Mouse (Mus musculus) adrenal gland, adult (tissue): Measurements from ENCODE around the gene Ralgapa1.
"Not testable (repeated sequence)": the region's sequence is repeated elsewhere in the genome, so short reads cannot be mapped to it uniquely, and the experiment has no call there.

ENCODE experiments used
- DNase-seq, 2 experiments: peaks; one replicate each; pipeline ENCODE4 v3.0.0; 2022 to 2023; ENCODE audit warnings: low spot score in 1 of 2; ENCODE audit not compliant: inconsistent age in 2 of 2

Ralgapa1 gene

GRCm38 (mm10) chr12:55801131-55801530 is 19.8 kb downstream of the Ralgapa1 start:
- no peak for DNase-seq

- no peak for DNase-seq
Observed at GRCm38 (mm10) chr12:55800144-55800543, 20.8 kb downstream of the Ralgapa1 start.

DNA sequence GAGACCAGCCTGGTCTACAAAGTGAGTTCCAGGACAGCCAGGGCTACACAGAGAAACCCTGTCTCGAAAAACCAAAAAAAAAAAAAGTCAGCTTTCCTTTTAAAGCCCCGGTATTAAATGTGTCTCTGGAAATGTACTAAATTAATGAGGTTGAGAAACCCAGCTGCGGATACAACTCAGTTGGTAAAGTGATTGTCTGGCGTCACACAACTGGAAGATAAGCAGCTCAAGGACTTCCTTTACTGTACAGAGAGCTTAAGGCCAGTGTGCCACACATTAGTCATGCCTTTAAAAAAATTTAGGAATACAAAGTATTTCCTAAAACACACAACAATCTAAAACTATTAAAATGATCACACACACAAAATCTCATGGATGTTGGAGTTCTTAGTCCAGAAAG is 22.2 kb downstream of the Ralgapa1 start:
- peak in 1 of 2 experiments; percentile 68 for DNase-seq

DNA sequence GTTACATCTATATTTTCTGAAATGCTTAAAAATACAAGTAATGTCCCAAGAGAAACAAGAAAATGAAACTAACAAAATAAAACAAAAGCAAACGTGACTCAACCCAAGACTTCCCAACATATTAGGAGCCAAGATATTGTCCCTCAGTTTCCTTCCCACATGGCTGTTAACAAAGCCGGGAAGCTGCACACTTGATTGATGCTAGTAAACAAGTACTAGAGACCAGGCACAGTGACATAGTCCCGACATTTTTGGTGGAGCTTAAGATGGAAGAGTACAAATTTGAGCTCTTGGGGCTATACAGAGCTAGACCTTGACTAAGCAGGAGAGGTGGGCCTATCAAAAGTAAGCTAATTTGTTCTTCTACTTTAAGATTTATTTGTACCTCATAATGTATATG is 23.9 kb downstream of the Ralgapa1 start:
- DNase-seq = no peak

DNA sequence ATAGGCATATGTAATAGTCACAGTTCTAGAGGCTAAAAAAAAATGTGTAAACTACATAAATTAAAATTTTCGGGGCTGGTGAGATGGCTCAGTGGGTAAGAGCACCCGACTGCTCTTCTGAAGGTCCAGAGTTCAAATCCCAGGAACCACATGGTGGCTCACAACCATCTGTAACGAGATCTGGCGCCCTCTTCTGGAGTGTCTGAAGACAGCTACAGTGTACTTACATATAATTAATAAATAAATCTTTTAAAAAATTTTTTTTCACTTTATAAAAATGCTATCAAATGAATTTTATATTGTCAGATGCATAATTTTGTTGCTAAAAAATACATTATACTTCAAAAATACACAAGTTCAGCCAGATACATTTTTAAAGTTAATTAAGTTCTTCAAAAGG is 26.5 kb downstream of the Ralgapa1 start:
- DNase-seq = not testable (repeated sequence)

DNA sequence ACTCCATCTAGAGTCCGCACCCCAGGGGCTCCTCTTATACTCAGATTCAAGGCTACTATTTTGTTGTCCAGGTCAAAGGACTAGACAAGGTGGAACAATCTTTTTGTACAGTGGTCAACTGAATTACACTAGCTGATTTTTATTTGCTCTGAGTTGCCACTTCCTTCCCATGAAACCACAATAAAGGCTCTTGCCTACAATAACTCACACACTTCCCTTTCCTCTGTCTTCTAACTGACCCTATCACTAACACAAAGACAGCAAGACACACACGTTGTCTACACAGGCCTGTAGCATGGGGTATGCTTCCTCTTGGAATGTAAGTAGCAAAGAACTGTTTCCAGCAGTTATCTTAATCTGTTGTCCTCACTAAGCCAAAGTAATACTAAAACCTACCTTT is 35.7 kb downstream of the Ralgapa1 start:
- no peak for DNase-seq

- no peak for DNase-seq
Observed at GRCm38 (mm10) chr12:55782662-55783061, 38.3 kb downstream of the Ralgapa1 start.

DNA sequence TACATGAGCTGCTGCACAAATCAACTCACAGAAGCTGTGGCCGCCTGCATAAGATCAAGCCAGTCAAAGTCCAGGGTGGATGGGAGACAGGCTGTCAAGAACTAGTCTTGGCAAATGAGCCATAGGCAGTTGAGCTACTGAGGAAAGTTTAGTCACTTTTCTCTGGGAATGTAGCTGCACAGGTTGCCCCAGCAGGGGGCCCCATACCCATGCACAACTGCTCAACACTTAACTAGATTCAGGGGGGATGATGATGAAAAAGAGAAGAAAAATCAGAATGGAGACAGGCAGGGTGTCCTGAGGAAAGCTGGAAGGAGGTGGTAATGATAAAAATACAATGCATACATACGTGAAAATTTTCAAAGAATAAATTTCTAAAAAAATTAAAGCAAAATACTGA is 42.7 kb downstream of the Ralgapa1 start:
- peak; percentile 52 to 80 for DNase-seq

DNA sequence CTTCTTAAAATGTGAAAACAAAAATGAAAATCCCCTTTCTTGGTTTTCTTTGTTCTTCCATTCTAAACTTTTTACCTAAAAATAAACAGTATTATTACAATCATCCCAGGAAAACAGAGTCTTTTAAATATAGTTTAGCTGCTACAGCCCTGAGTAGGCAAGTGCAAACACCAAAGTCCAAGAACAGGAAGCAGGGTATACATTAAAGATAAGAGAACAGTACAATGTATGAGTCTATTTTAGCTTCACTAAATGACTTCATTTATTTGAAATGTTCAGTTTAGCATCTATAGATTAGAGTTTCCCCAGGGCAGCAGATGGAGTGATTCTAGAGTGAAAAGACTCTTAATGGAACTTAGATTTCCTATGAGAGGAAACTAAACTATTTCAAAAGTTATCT is 43.6 kb downstream of the Ralgapa1 start:
- DNase-seq = no peak

GRCm38 (mm10) chr12:55774316-55774715 is 46.7 kb downstream of the Ralgapa1 start:
- no peak for DNase-seq

DNA sequence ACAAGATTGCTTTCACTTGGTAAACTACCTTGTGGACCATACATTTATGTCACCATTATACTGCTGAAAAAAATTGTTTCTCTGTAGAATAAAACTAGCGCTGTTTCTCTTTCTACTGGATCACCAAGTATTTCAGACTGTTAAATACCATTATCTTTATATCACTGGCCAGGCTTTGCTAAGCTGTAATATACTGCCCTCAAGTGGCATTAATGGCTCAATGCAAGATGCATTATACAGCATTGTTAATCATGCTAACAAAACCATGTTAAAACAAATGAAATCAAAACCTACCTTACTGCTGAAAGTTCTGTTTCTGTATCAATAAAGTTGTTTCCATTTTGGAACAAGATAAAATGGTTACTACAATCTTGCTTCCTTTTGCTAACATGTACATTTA is 100.6 kb downstream of the Ralgapa1 start:
- peak in 1 of 2 experiments; percentile 53 for DNase-seq

- DNase-seq = peak in 1 of 2 experiments; percentile 27
Observed at GRCm38 (mm10) chr12:55705881-55706280, 115.1 kb downstream of the Ralgapa1 start.

DNA sequence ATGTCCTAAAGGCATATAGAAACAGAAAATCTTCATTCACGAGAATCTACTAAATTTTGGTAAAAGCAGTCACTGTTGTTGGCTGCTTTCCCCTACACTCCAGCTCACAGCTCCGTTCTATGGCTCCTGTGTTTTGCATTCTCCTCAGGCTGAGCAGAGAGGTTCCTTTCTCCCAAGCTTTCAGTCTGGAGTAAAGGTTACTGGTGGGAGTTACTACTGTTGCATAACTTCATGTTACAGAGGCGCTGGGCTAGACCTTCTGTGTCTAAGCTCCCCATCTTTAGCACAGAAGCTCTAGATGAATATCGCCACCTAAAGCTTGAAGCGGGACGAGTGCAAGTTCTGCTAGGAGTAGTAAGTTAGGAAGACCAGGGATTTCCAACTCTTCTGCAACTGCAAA is 154.3 kb downstream of the Ralgapa1 start:
- no peak for DNase-seq

DNA sequence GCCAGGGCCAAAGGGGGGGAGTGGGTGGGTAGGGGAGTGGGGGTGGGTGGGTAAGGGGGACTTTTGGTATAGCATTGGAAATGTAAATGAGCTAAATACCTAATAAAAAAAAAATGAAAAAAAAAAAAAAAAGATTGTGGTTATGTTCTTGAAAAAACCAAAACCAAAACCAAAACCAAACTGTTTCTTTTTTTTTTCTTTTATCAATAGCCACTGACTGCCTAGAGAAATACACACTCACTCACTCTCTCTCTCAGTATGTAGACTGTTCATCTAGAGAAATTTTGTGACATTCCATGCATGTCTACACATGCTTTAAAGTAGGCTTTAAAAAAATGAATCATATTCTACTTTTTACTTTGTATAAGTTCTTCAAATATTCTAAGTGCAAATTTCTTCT is 157.8 kb downstream of the Ralgapa1 start:
- not testable (repeated sequence) for DNase-seq

- DNase-seq = no peak
Observed at GRCm38 (mm10) chr12:55648011-55648525, 172.9 kb downstream of the Ralgapa1 start.

DNA sequence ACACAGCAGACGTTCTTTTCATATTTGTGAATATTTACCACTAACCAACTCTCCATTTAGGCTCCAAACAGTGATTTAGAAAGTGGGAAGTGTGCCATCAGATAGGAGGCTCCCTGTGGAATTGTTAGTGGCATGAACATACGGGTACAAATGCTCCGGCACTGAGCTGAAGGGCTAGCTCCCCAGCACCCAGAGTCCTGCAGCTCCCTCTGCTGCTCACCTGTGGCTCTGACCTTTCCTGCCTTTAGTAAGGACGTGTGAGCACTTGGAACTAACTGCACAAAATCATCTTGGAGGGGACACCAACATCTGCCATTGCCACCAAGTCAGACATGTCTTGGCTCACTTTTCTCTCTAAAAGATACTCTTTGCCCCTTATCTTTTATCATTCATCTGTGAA is 194.3 kb downstream of the Ralgapa1 start:
- peak in 1 of 2 experiments; percentile 44 for DNase-seq

DNA sequence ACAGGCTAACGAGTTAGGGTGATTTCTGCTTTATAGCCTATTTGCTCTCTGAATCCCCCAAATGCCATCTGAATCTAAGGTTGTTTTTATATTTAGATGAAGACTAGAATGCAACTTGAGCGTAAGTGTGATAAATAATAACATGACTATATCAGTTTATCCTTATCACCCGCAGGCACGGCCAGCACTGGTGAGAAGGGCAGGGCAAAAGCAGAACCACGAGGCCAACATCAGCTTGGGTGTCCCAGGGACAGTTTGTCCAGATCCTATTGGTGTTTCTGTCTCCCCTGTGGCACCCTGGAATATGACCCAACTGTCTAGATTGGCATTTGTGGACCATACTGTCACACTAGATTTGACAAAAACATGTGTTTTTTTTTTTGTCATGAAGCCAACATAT is 197.7 kb downstream of the Ralgapa1 start:
- DNase-seq = no peak

DNA sequence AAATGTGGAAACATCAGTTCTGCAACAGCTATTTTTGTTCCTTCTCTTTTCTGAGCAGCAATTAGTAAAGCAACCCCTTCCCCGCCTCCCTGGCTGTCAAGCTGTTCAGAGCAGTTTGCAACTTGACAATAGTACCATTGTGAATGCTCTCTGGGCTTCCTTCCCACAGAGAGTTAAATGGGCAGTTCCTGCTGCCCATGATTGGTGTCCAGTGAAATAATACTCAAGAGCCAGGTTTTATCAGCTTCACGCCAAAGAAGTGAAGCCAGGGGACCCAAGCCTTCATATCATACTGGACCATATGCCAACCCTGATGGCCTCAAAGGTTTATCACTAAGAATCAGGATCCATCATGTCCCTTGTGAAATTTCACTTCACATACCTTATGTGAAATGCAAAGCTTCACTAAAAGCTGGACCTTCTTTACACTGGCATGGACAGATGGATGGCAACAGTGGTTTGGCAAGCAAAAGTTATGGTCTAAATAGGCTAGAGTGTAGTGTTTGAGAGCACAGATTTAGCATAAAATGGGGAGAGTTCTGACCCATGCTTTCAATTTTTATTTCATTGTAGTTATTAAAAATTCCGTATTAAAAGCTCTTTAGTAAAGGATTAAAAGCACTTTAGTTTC is 198.2 kb downstream of the Ralgapa1 start:
- no peak for DNase-seq

DNA sequence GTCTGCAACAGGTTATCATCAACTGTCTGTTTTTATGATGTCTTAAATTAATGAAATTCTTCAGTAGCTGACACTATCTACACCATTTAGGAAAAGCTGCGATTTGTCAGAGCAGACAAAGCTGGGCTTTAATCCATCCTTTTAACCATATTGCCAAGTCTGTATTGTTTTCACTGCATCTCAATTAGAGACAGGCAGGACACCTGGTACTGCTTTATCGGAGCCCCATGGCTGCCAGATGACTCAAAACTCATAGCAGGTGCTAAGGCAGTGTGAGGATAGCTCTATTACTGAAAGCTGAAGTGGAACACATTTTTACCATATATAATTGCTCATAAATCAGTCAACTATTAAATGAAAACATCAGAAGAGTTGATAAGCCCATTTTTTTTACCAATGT is 200.6 kb downstream of the Ralgapa1 start:
- DNase-seq = no peak

DNA sequence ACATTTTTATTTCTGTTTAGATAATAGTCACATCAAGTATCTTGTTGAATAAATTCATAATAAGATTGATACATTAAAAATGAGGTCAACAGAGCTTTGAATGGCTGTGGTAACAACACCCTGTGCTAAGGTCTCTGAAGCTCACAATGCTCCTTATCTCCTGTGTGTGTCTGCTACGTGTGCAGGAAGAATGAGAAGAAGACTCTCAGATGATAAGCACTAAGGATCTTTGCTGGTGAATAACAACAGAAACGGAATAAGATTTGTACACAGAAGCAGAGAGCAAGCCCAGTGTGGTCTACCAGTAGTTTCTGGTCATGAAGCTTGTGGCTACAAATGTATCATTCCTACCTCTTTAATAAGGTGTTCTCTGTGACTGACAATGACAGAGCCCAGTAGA is 210.2 kb downstream of the Ralgapa1 start:
- no peak for DNase-seq

DNA sequence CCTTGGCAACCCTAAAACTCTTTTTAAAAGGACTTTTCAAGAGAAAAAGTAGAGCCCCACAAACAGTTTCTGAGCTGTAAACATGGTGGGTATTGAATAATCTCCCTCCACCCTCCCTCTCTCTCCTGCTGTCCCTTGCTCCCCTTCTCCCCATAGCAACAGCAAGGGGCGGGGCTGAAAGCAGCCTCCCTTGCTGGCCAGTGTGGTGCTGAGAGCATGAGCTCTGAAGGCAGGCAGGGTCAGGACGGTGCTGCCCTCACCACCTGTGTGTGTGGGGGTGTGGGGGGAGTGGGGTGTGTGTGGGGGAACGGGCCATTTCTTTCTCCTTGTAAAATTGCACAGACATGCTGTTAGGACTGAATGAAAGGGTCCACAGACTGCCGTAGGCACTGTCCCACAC is 213.1 kb downstream of the Ralgapa1 start:
- no peak for DNase-seq

- DNase-seq = no peak
Observed at GRCm38 (mm10) chr12:55604411-55604810, 216.6 kb downstream of the Ralgapa1 start.

DNA sequence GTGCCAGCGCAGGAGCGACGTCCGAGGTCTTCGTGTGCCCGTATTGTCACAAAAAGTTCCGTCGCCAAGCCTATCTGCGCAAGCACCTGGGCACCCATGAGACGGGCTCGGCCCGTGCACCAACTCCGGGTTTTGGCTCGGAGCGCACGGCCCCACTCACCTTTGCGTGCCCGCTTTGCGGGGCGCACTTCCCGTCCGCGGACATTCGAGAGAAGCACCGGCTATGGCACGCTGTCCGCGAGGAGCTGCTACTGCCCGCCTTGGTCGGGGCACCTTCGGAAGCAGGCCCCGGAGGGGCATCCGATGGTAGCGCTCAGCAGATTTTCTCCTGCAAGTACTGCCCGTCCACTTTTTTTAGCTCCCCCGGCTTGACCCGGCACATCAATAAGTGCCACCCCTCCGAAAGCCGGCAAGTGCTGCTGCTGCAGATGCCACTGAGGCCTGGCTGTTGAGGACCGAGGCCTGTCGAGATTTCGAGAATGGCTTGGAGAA is 220.4 kb downstream of the Ralgapa1 start:
- no peak for DNase-seq
